Mouse (Mus musculus): ENCODE measurements around the gene Fam78b.

- no peak for TF ChIP-seq CTCF (IDR thresholded peaks at IDR 0.05; ENCODE audit: extremely low read depth, insufficient read depth, insufficient read length, insufficient replicate concordance)
- TF ChIP-seq POLR2A (IDR thresholded peaks at IDR 0.05; ENCODE audit: low read depth, low read length): no peak
These were observed 41.3 kb downstream of the Fam78b start for GRCm38 (mm10) chr1:167042558-167042957.
